Mouse (Mus musculus) gastrocnemius, postnatal 14 days (tissue): ENCODE measurements around the gene Hmcn2. TPM values are rescaled to one million over a fixed set of nuclear protein-coding genes. Genes with fewer than 3 reads are reported as not detected.

Source experiments
- DNase-seq: peaks from one replicate; pipeline ENCODE4 v3.0.0; 2021; ENCODE audit warnings: mixed read lengths
- intact Hi-C: fragments of 180-260 bp; cut with DNase I; formaldehyde crosslinking; loops from one replicate; pipeline ENCODE4 v1.15.1; 2025; ENCODE audit warnings: low total_unique reads
- total RNA-seq, 2 experiments: library from RNA; stranded (reverse); gene quantifications; 2 replicates each; pipeline ENCODE4 v1.2.3; 2021

Gene Hmcn2
- total RNA-seq, 2 experiments from 2014 or later, result 44.0 to 45.2 TPM

GRCm38 (mm10) chr2:31449441-31449815 lies 135.2 kb downstream of the Hmcn2 start:
- intact Hi-C loops, result no loop called here
- DNase-seq, result peak; percentile 51

GRCm38 (mm10) chr2:31449902-31450301 lies 135.7 kb downstream of the Hmcn2 start:
- intact Hi-C loops, result no loop called here
- DNase-seq, result no peak

GRCm38 (mm10) chr2:31450661-31451060 lies 136.4 kb downstream of the Hmcn2 start:
- no peak for DNase-seq
- intact Hi-C loops, result no loop called here

- intact Hi-C loops, result no loop called here
- no peak for DNase-seq
Observed at GRCm38 (mm10) chr2:31451530-31451929, 137.3 kb downstream of the Hmcn2 start.

- no peak for DNase-seq
- intact Hi-C loops, result no loop called here
Observed at GRCm38 (mm10) chr2:31453011-31453410, 138.8 kb downstream of the Hmcn2 start.

GRCm38 (mm10) chr2:31453559-31454177 lies 139.5 kb downstream of the Hmcn2 start:
- peak; percentile 37 for DNase-seq
- intact Hi-C loops, result no loop called here

- intact Hi-C loops, result no loop called here
- DNase-seq, result peak; percentile 53
Observed at GRCm38 (mm10) chr2:31454280-31454679, 140.1 kb downstream of the Hmcn2 start.

GRCm38 (mm10) chr2:31455418-31455817 lies 141.2 kb downstream of the Hmcn2 start:
- intact Hi-C loops, result no loop called here
- no peak for DNase-seq

- intact Hi-C loops, result no loop called here
- DNase-seq, result no peak
Observed at GRCm38 (mm10) chr2:31458460-31458859, 144.2 kb downstream of the Hmcn2 start.

- DNase-seq, result no peak
- intact Hi-C loops, result no loop called here
Observed at GRCm38 (mm10) chr2:31458989-31459936, 145.0 kb downstream of the Hmcn2 start.

GRCm38 (mm10) chr2:31460025-31460571 lies 145.9 kb downstream of the Hmcn2 start:
- intact Hi-C loops, result no loop called here
- DNase-seq, result peak; percentile 40

- intact Hi-C loops, result no loop called here
- no peak for DNase-seq
Observed at GRCm38 (mm10) chr2:31460920-31461319, 146.7 kb downstream of the Hmcn2 start.

- no peak for DNase-seq
- intact Hi-C loops, result no loop called here
Observed at GRCm38 (mm10) chr2:31462051-31462450, 147.8 kb downstream of the Hmcn2 start.

- intact Hi-C loops, result no loop called here
- DNase-seq, result no peak
Observed at GRCm38 (mm10) chr2:31463253-31463652, 149.0 kb downstream of the Hmcn2 start.

GRCm38 (mm10) chr2:31463696-31464528 lies 149.7 kb downstream of the Hmcn2 start:
- intact Hi-C loops, result no loop called here
- no peak for DNase-seq

GRCm38 (mm10) chr2:31464529-31464910 lies 150.3 kb downstream of the Hmcn2 start:
- intact Hi-C loops, result no loop called here
- DNase-seq, result no peak

- intact Hi-C loops, result no loop called here
- DNase-seq, result no peak
Observed at GRCm38 (mm10) chr2:31467457-31467856, 153.2 kb downstream of the Hmcn2 start.

GRCm38 (mm10) chr2:31468857-31469256 lies 154.6 kb downstream of the Hmcn2 start:
- intact Hi-C loops, result no loop called here
- DNase-seq, result no peak

GRCm38 (mm10) chr2:31469480-31469879 lies 155.3 kb downstream of the Hmcn2 start:
- DNase-seq, result no peak
- intact Hi-C loops, result no loop called here
